Mouse (Mus musculus): ENCODE results near the gene Gpr26. TPM values are rescaled to one million over a fixed set of nuclear protein-coding genes. Genes with fewer than 3 reads are reported as not detected.

The Gpr26 gene
- total RNA-seq, 2 experiments from 2014 or later, result not detected

DNA sequence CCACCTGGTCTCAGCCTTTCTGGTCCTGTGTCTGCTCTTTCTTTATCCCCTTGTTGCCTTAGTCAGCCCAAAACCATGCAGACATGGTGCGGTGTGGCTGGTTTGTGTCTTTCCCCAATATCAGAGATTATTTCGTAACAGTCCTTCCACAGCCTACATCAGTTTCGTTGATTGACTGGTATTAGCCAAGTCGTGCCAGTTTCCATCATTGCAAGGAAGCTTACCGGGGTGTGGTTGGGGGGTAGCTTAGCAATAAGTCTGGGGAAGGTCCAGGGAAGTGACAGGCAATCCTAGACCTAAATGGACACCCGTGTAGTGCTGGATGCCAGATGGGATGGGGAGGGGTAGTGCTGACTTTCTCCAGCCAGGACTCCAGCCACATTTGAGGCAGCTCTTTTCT is 59.3 kb downstream of the Gpr26 start:
- DNase-seq (ENCODE audit: low spot score in 2 of 2), result no peak

DNA sequence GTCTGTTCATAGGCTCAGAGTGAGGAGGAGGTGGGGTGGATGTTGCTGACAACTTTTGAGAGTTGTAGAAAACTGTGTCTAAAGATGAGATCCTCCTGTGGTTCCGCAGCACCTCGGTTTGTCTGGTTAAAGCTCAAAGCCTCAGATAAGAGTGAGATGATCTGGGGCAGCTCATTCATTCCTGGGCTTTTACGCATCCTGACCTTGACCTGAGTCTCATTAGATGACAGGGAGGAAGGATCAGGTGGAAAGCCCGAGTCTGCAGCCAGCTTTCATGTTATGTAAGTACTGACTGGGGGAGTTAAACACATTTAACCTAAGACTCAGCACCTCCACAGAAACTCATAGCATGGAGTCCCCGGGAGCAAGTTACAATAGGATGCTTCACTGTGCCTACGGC is 60.4 kb downstream of the Gpr26 start:
- DNase-seq (ENCODE audit: low spot score in 2 of 2), result no peak

GRCm38 (mm10) chr7:132031940-132032531 is 65.8 kb downstream of the Gpr26 start:
- no peak for DNase-seq (ENCODE audit: low spot score in 2 of 2)

Other genes starting within 250 kb of the Gpr26 start
- 1 to 10 TPM; 5.5 to 5.6 TPM for gene Cpxm2, start 188.3 kb downstream of the Gpr26 start, total RNA-seq (2021)